Mouse (Mus musculus) midbrain, embryonic 10.5 days (tissue): ENCODE results near the gene Gm20388. TPM values are rescaled to one million over a fixed set of nuclear protein-coding genes. Genes with fewer than 3 reads are reported as not detected.
A peak's percentile ranks its signal among the peaks of the same experiment; 100 is the strongest.
"Not testable (repeated sequence)": the region's sequence is repeated elsewhere in the genome, so short reads cannot be mapped to it uniquely, and the experiment has no call there.

Source experiments
- DNase-seq: peaks from one replicate; pipeline ENCODE4 v3.0.0-alpha.2; 2017; ENCODE audit warnings: low spot score
- H3K27ac ChIP-seq: fragments of 300-500 bp; sonication (generic); replicated peaks from 2 replicates; pipeline ENCODE4 v1.5.1; 2016; ENCODE audit warnings: mild to moderate bottlenecking
- H3K27me3 ChIP-seq: fragments of 300-500 bp; sonication (generic); 2 replicates; pipeline ENCODE4 v1.6.1; 2016; ENCODE audit warnings: low read depth, mild to moderate bottlenecking; ENCODE audit not compliant: poor library complexity, severe bottlenecking
- H3K36me3 ChIP-seq: fragments of 300-500 bp; sonication (generic); 2 replicates; pipeline ENCODE4 v1.6.1; 2016; ENCODE audit warnings: mild to moderate bottlenecking, moderate library complexity
- H3K4me1 ChIP-seq: fragments of 300-500 bp; sonication (generic); 2 replicates; pipeline ENCODE4 v1.6.1; 2016
- H3K4me3 ChIP-seq: fragments of 300-500 bp; sonication (generic); 2 replicates; pipeline ENCODE4 v1.5.1; 2016; ENCODE audit warnings: mild to moderate bottlenecking, moderate library complexity
- H3K9me3 ChIP-seq: fragments of 300-500 bp; sonication (generic); replicated peaks from 2 replicates; pipeline ENCODE4 v1.6.1; 2016; ENCODE audit warnings: mild to moderate bottlenecking
- WGBS: fragments of 180-500 bp; shearing (Covaris S2); methylation state at CpG from one replicate; pipeline ENCODE4 v1.1.7; 2016; 5-methylcytosine and 5-hydroxymethylcytosine counted together
- polyA plus RNA-seq: library from polyadenylated mRNA; unstranded; fragments of >200 nt; fragmentation: Nextera tagmentation; extraction: Ambion mirVana; gene quantifications from 2 replicates; pipeline ENCODE4 v1.2.1, GENCODE M21; 2016

The Gm20388 gene
- polyA plus RNA-seq, 1 experiment from 2014 or later, result 7.1 TPM

- no peaks in the 10 kb centered on the region for H3K9me3 ChIP-seq
- H3K4me1 ChIP-seq, result peaks cover 72% of the 10 kb centered on the region
- H3K36me3 ChIP-seq, result peaks cover 26% of the 10 kb centered on the region
- peak overlapping the region; percentile 92 for H3K4me3 ChIP-seq
- 5% methylated on average over 56 of the region's 56 CpGs for WGBS
- H3K27ac ChIP-seq, result peak overlapping the region; percentile 84
- DNase-seq, result peak; percentile 70
- peaks cover 5% of the 10 kb centered on the region for H3K27me3 ChIP-seq
Observed at GRCm38 (mm10) chr8:121651874-121652361, 1741.3 kb downstream of the Gm20388 start.

DNA sequence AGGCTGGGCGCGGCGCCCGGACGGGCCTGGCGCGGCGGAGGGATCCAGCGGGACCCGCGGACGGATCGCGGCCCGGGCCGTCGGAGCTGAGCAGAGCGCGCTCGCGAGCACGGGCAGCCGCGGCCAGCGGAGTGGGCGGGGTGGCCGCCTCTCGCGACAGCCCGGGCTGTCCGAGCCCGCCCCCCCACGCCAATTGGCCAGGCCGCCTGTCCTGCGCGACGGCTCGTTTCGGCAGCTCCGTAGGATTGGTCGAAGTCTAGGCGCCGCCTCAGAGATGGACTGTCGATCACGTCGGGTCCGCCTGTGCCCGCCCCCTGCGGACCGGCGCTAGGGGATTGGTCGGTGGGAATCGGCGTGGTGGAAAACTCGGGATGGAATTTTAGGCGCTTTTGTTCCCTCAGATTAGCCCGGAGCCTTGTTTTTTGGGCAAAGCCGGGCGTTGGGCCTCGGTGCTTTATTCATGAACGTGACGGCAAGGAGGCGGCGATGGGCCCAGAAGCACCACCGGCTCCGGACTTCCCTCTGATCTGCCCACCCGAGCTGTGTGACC lies 1742.2 kb downstream of the Gm20388 start, which contains the start of gene Zcchc14:
TSS of gene Zcchc14 (minus strand) at position 128 of the 550 bp plus-strand sequence.
- Histone ChIP-seq H3K4me3 (peak within 1 kb of the TSS; percentile 92), H3K27ac (peak within 1 kb of the TSS; percentile 97), H3K36me3 (peaks cover 20% of the 10 kb centered on the region), H3K27me3 (peaks cover 5% of the 10 kb centered on the region), H3K9me3 (no peaks in the 10 kb centered on the region), H3K4me1 (peaks cover 63% of the 10 kb centered on the region)
- under 1% methylated on average over 66 of the region's 67 CpGs for WGBS
- DNase-seq, result peak; percentile 99

DNA sequence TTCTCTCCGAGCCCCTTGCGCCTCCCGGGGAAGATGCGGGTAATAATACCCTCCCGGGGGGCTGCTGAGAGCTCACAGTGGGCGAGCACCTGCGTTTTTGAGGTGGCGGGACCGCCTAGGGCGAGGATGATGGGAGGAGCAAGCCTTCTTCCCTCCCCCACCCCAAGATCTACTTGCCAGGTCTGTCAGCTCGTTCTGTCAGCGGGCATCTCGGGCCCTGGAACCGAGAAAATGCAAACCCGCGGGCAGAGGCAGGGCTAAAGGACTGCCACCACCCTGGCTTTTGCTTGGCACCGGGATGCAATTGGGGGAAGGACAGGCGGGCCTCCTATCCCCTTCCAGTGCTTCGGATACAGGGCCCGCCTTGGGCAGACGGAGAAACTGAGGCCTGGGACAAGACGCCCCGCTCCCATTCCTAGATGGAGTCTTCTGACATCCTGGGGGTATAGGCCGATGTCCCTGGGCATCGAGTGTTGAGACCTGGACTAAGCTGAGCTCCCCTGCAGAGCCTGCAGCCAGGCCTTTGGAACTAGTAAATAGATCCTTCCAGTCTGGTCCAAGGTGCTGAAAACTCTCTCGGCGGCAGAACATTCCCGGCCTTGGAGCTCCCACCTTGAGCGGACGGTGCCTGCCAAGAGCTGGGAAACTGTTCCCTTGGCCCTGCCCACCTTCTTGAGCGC lies 1742.8 kb downstream of the Gm20388 start:
- no peak for DNase-seq
- Histone ChIP-seq H3K36me3 (peaks cover 15% of the 10 kb centered on the region), H3K27ac (peak overlapping the region; percentile 97), H3K4me3 (peak overlapping the region; percentile 83), H3K27me3 (peaks cover 5% of the 10 kb centered on the region), H3K9me3 (no peaks in the 10 kb centered on the region), H3K4me1 (peaks cover 57% of the 10 kb centered on the region)
- 3% methylated on average over 31 of the region's 31 CpGs for WGBS

- DNase-seq, result no peak
- Histone ChIP-seq H3K36me3 (peaks cover 10% of the 10 kb centered on the region), H3K9me3 (no peaks in the 10 kb centered on the region), H3K4me1 (peaks cover 50% of the 10 kb centered on the region), H3K27me3 (peaks cover 5% of the 10 kb centered on the region), H3K27ac (peak overlapping the region; percentile 97), H3K4me3 (peak overlapping the region; percentile 83)
- 80% methylated on average over 4 of the region's 4 CpGs for WGBS
Observed at GRCm38 (mm10) chr8:121654131-121654530, 1743.5 kb downstream of the Gm20388 start.

- 75% methylated on average over 14 of the region's 14 CpGs for WGBS
- no peak for DNase-seq
- Histone ChIP-seq H3K9me3 (no peaks in the 10 kb centered on the region), H3K36me3 (peaks cover 4% of the 10 kb centered on the region), H3K27me3 (peaks cover 5% of the 10 kb centered on the region), H3K4me3 (peak overlapping the region; percentile 20; the same call in 1 of the 2 replicates), H3K4me1 (peaks cover 41% of the 10 kb centered on the region), H3K27ac (0 out of 2 replicates have a peak overlapping the region, but pooled peaks have one; percentile 23)
Observed at GRCm38 (mm10) chr8:121654966-121655494, 1744.4 kb downstream of the Gm20388 start.

GRCm38 (mm10) chr8:121660602-121661001 lies 1750.0 kb downstream of the Gm20388 start:
- Histone ChIP-seq H3K27ac (no peak overlapping the region), H3K4me3 (no peak overlapping the region), H3K9me3 (no peaks in the 10 kb centered on the region), H3K27me3 (no peaks in the 10 kb centered on the region), H3K36me3 (no peaks in the 10 kb centered on the region), H3K4me1 (peaks cover 14% of the 10 kb centered on the region)
- no peak for DNase-seq
- 85% methylated on average over 15 of the region's 15 CpGs for WGBS

DNA sequence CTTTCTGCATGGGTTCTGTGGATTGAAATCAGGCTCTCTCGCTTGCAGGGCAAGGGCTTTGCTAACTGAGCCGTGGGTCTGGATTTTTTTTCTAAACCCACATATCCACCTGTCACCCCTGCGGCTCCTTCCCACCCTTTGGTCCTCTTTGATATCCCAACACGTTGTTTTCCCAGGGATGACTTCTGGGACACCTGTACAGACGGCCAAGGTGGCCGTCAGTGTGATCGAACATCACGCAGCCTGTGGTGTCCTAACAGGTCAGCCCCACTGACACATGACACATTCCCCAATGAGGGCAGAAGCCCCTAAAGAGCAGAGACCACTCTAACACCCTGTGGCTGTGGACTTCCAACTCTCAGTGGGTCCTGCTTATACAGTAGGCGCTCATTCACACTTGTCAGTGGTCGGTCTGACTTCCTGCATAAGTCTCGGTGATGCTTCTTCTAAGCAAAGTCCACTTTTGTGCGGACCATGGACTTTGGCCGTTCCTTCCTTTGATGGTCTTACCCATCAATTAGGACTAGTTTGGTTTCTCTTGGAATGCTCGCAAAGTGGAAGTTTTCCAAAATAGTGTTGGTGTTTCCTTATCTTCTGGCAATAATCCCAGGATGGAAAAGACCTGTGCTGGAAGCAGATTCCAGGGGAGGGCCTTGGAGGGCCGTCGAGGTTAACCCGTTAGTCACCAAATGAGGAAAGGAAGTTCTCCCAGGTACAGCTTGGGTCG lies 1751.2 kb downstream of the Gm20388 start:
- DNase-seq, result no peak
- 88% methylated on average over 18 of the region's 18 CpGs for WGBS

DNA sequence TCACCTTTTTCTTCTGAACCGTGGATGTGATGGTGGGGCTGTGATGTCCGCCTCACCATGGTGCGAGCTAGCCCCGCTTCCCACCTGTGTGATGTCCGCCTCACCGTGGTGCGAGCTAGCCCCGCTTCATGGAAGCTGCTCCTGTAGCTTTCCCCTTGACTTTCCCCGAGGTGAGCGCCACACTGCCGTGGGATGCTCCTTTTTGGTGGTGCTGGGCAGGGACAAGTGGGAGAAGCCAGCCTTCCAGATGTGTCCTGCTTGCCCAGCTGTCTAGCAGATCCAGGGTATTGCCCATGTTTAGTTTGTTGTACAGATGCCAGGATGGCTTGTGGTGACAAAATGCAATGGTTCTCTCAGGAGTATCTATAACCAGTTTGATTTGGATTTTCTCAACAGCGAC lies 1752.5 kb downstream of the Gm20388 start:
- Histone ChIP-seq H3K4me3 (no peak overlapping the region), H3K27ac (no peak overlapping the region), H3K36me3 (no peaks in the 10 kb centered on the region), H3K9me3 (no peaks in the 10 kb centered on the region), H3K27me3 (no peaks in the 10 kb centered on the region), H3K4me1 (peaks cover 19% of the 10 kb centered on the region)
- DNase-seq, result no peak
- 95% methylated on average over 12 of the region's 12 CpGs for WGBS

More for the DNA sequence above, 1751.2 kb downstream of the Gm20388 start:
- no peaks in the 10 kb centered on the region for H3K27me3 ChIP-seq
- H3K4me3 ChIP-seq, result no peak overlapping the region
- no peaks in the 10 kb centered on the region for H3K36me3 ChIP-seq
- peaks cover 18% of the 10 kb centered on the region for H3K4me1 ChIP-seq
- no peak overlapping the region for H3K27ac ChIP-seq
- H3K9me3 ChIP-seq, result no peaks in the 10 kb centered on the region

GRCm38 (mm10) chr8:121665329-121665728 lies 1754.7 kb downstream of the Gm20388 start:
- WGBS, result 7% methylated on average over 16 of the region's 16 CpGs
- Histone ChIP-seq H3K4me3 (peak overlapping the region; percentile 42), H3K4me1 (peaks cover 33% of the 10 kb centered on the region)

GRCm38 (mm10) chr8:121667936-121668500 lies 1757.4 kb downstream of the Gm20388 start:
- not testable (repeated sequence) for H3K36me3 ChIP-seq, H3K9me3 ChIP-seq, DNase-seq, H3K4me3 ChIP-seq, H3K27me3 ChIP-seq
- Histone ChIP-seq H3K4me1 (peaks cover 36% of the 10 kb centered on the region), H3K27ac (peak overlapping the region; percentile 68)
- 80% methylated on average over 9 of the region's 9 CpGs for WGBS

More at GRCm38 (mm10) chr8:121665329-121665728, 1754.7 kb downstream of the Gm20388 start:
- DNase-seq, result peak; percentile 79
- H3K27me3 ChIP-seq, result peaks cover 5% of the 10 kb centered on the region; the same call in 1 of the 2 replicates
- H3K9me3 ChIP-seq, result no peaks in the 10 kb centered on the region
- H3K36me3 ChIP-seq, result no peaks in the 10 kb centered on the region
- H3K27ac ChIP-seq, result peak overlapping the region; percentile 88

- no peaks in the 10 kb centered on the region for H3K9me3 ChIP-seq
- H3K4me3 ChIP-seq, result no peak overlapping the region
- no peaks in the 10 kb centered on the region for H3K36me3 ChIP-seq
- H3K27me3 ChIP-seq, result peaks cover 5% of the 10 kb centered on the region; the same call in 1 of the 2 replicates
- H3K27ac ChIP-seq, result peak overlapping the region; percentile 68
- DNase-seq, result no peak
- 55% methylated on average over 6 of the region's 6 CpGs for WGBS
- H3K4me1 ChIP-seq, result peaks cover 38% of the 10 kb centered on the region
Observed at GRCm38 (mm10) chr8:121668553-121668952, 1757.9 kb downstream of the Gm20388 start.

GRCm38 (mm10) chr8:121669208-121669607 lies 1758.6 kb downstream of the Gm20388 start:
- Histone ChIP-seq H3K4me1 (peaks cover 38% of the 10 kb centered on the region), H3K36me3 (no peaks in the 10 kb centered on the region), H3K9me3 (no peaks in the 10 kb centered on the region), H3K27me3 (peaks cover 5% of the 10 kb centered on the region; the same call in 1 of the 2 replicates), H3K27ac (peak overlapping the region; percentile 68), H3K4me3 (no peak overlapping the region)
- 16% methylated on average over 8 of the region's 8 CpGs for WGBS
- DNase-seq, result no peak
